ENCODE assay signal across 10 mouse cellular contexts in genomic region chr7:120201231-120201744, GRCm38 (mm10). TPM values are rescaled to one million over a fixed set of nuclear protein-coding genes. Genes with fewer than 3 reads are reported as not detected.
DNase-seq lines count a peak whose midpoint lies in the region; ATAC-seq lines count a peak whose summit lies in the region.
"Had no signal": no experiment of that assay in that cellular context is flagged by ENCODE, and none has a peak within 500 bp of the region (broad histone marks: within the 10 kb centered on the region; RNA-seq: fewer than 3 reads in every experiment).

No protein-coding gene starts in this region.

- WGBS in forebrain, embryonic 11.5 days: under 1% methylated on average over 14 of the region's 14 CpGs
- WGBS in intestine, embryonic 15.5 days: 5% methylated on average over 14 of the region's 14 CpGs
- WGBS in liver, embryonic 15.5 days (ENCODE audit: insufficient replicate concordance): 4% methylated on average over 14 of the region's 14 CpGs
- 2% methylated on average over 14 of the region's 14 CpGs for WGBS in neural tube, embryonic 15.5 days

- peak; percentile 55 to 57 for DNase-seq in cerebellum, postnatal 10 days
- DNase-seq in cerebellum, adult 8-10 months: no peak
- DNase-seq in forebrain, embryonic 11.5 days (ENCODE audit: low spot score): no peak
- DNase-seq in ovary, postnatal 14 days (ENCODE audit: low spot score): no peak

- H3K4me3 ChIP-seq in forebrain, embryonic 11.5 days (ENCODE audit: low read depth, low read length): peak overlapping the region; percentile 16
- peak overlapping the region; percentile 22 for H3K4me3 ChIP-seq in intestine, embryonic 15.5 days (replicated peaks)
- no peak overlapping the region for H3K4me3 ChIP-seq in liver, embryonic 15.5 days (replicated peaks)
- peak overlapping the region; percentile 34 for H3K4me3 ChIP-seq in neural tube, embryonic 15.5 days (replicated peaks)

- peaks cover 18% of the 10 kb centered on the region for H3K27me3 ChIP-seq in forebrain, embryonic 11.5 days (ENCODE audit: control insufficient read depth, insufficient read depth, low read length)
- peaks cover 17% of the 10 kb centered on the region for H3K27me3 ChIP-seq in intestine, embryonic 15.5 days (replicated peaks)
- peaks cover 16% of the 10 kb centered on the region for H3K27me3 ChIP-seq in liver, embryonic 15.5 days
- peaks cover 39% of the 10 kb centered on the region for H3K27me3 ChIP-seq in neural tube, embryonic 15.5 days (replicated peaks)

- H3K9ac ChIP-seq in forebrain, embryonic 11.5 days (ENCODE audit: low read length): no peak overlapping the region
- 0 out of 2 replicates have a peak overlapping the region, but pooled peaks have one; percentile 17 for H3K9ac ChIP-seq in intestine, embryonic 15.5 days
- H3K9ac ChIP-seq in liver, embryonic 15.5 days: no peak overlapping the region
- peak overlapping the region; percentile 36 for H3K9ac ChIP-seq in neural tube, embryonic 15.5 days (replicated peaks)

- peak overlapping the region; percentile 37 for H3K4me2 ChIP-seq in forebrain, embryonic 11.5 days (ENCODE audit: low read depth, low read length, severe bottlenecking)
- peak overlapping the region; percentile 57 for H3K4me2 ChIP-seq in intestine, embryonic 15.5 days (replicated peaks)
- H3K4me2 ChIP-seq in liver, embryonic 15.5 days: peak overlapping the region; percentile 39
- peak overlapping the region; percentile 64 for H3K4me2 ChIP-seq in neural tube, embryonic 15.5 days

- H3K4me1 ChIP-seq in forebrain, embryonic 11.5 days (replicated peaks; ENCODE audit: control insufficient read depth, insufficient read depth, low read length): peaks cover 4% of the 10 kb centered on the region; the same call in 1 of the 2 replicates
- H3K4me1 ChIP-seq in intestine, embryonic 15.5 days (replicated peaks): peaks cover 6% of the 10 kb centered on the region; the same call in 1 of the 2 replicates
- no peaks in the 10 kb centered on the region for H3K4me1 ChIP-seq in liver, embryonic 15.5 days (replicated peaks)
- H3K4me1 ChIP-seq in neural tube, embryonic 15.5 days: peaks cover 19% of the 10 kb centered on the region

- H3K27ac ChIP-seq in forebrain, embryonic 11.5 days (ENCODE audit: low read depth, low read length): no peak overlapping the region
- H3K27ac ChIP-seq in intestine, embryonic 15.5 days: no peak overlapping the region
- H3K27ac ChIP-seq in liver, embryonic 15.5 days (replicated peaks): no peak overlapping the region
- H3K27ac ChIP-seq in neural tube, embryonic 15.5 days (replicated peaks): no peak overlapping the region

- no peaks in the 10 kb centered on the region for H3K9me3 ChIP-seq in forebrain, embryonic 11.5 days (ENCODE audit: control insufficient read depth, low read length)
- no peaks in the 10 kb centered on the region for H3K9me3 ChIP-seq in intestine, embryonic 15.5 days
- no peaks in the 10 kb centered on the region for H3K9me3 ChIP-seq in liver, embryonic 15.5 days (replicated peaks)
- no peaks in the 10 kb centered on the region for H3K9me3 ChIP-seq in neural tube, embryonic 15.5 days (replicated peaks)

- no peaks in the 10 kb centered on the region for H3K36me3 ChIP-seq in forebrain, embryonic 11.5 days (ENCODE audit: control insufficient read depth, insufficient read depth, low read length)
- no peaks in the 10 kb centered on the region for H3K36me3 ChIP-seq in intestine, embryonic 15.5 days
- no peaks in the 10 kb centered on the region for H3K36me3 ChIP-seq in liver, embryonic 15.5 days (replicated peaks)
- no peaks in the 10 kb centered on the region for H3K36me3 ChIP-seq in neural tube, embryonic 15.5 days

- no peak for ATAC-seq in forebrain, embryonic 11.5 days (replicated peaks; ENCODE audit: low FRiP score)
- no peak for ATAC-seq in intestine, embryonic 15.5 days
- ATAC-seq in liver, embryonic 15.5 days (ENCODE audit: insufficient read depth): no peak
- peak; percentile 33; the same call in 1 of the 2 replicates for ATAC-seq in neural tube, embryonic 15.5 days (ENCODE audit: low FRiP score)
- ATAC-seq in erythroid progenitor cell, adult 5-6 weeks (replicated peaks; ENCODE audit: low FRiP score, poor library complexity, severe bottlenecking): no peak

RNA-seq across cellular contexts. Expression of gene Crym, which starts 0.6 kb away (rescaled TPM):
- 33.2 and 38.8 TPM in 2 replicates for polyA plus RNA-seq in forebrain, embryonic 11.5 days (2014; fragmentation: Nextera tagmentation; extraction: Ambion mirVana)
- polyA plus RNA-seq in intestine, embryonic 15.5 days (2015; fragmentation: Nextera tagmentation; extraction: Ambion mirVana): 1.6 and 2.3 TPM in 2 replicates
- 0.51 and 0.68 TPM in 2 replicates for polyA plus RNA-seq in liver, embryonic 15.5 days (2015; fragmentation: Nextera tagmentation; extraction: Ambion mirVana)
- 9.0 and 9.9 TPM in 2 replicates for polyA plus RNA-seq in neural tube, embryonic 15.5 days (2015; fragmentation: Nextera tagmentation; extraction: Ambion mirVana)
- total RNA-seq in erythroid progenitor cell, adult 5-6 weeks (2015; ENCODE audit: low replicate concordance): not detected in 2 replicates
- not detected in 2 replicates for total RNA-seq in erythroid progenitor cell, adult 5-6 weeks (2017; ENCODE audit: low replicate concordance)
- total RNA-seq: neutrophil, adult 5-6 weeks had no signal
- polyA plus RNA-seq: C2C12 had no signal

RNA-seq across cellular contexts. Expression of gene Abca14, which starts 2.5 kb away (rescaled TPM):
- polyA plus RNA-seq in forebrain, embryonic 11.5 days (2014; fragmentation: Nextera tagmentation; extraction: Ambion mirVana): not detected in 2 replicates
- polyA plus RNA-seq in intestine, embryonic 15.5 days (2015; fragmentation: Nextera tagmentation; extraction: Ambion mirVana): 0.13 TPM in 1 of 2 replicates, not detected in the other
- polyA plus RNA-seq in liver, embryonic 15.5 days (2015; fragmentation: Nextera tagmentation; extraction: Ambion mirVana): not detected in 2 replicates
- polyA plus RNA-seq in neural tube, embryonic 15.5 days (2015; fragmentation: Nextera tagmentation; extraction: Ambion mirVana): not detected in 2 replicates
- not detected in 2 replicates for total RNA-seq in erythroid progenitor cell, adult 5-6 weeks (2015; ENCODE audit: low replicate concordance)
- total RNA-seq in erythroid progenitor cell, adult 5-6 weeks (2017; ENCODE audit: low replicate concordance): not detected in 2 replicates
- total RNA-seq: neutrophil, adult 5-6 weeks had no signal
- polyA plus RNA-seq: C2C12 had no signal

RNA-seq across cellular contexts. Expression of gene Anks4b, which starts 27.6 kb away (rescaled TPM):
- 0.07 TPM in 1 of 2 replicates, not detected in the other for polyA plus RNA-seq in forebrain, embryonic 11.5 days (2014; fragmentation: Nextera tagmentation; extraction: Ambion mirVana)
- polyA plus RNA-seq in intestine, embryonic 15.5 days (2015; fragmentation: Nextera tagmentation; extraction: Ambion mirVana): 9.2 and 11.6 TPM in 2 replicates
- polyA plus RNA-seq in liver, embryonic 15.5 days (2015; fragmentation: Nextera tagmentation; extraction: Ambion mirVana): 1.7 and 1.9 TPM in 2 replicates
- polyA plus RNA-seq in neural tube, embryonic 15.5 days (2015; fragmentation: Nextera tagmentation; extraction: Ambion mirVana): 0.32 TPM in 1 of 2 replicates, not detected in the other
- total RNA-seq in erythroid progenitor cell, adult 5-6 weeks (2015; ENCODE audit: low replicate concordance): not detected in 2 replicates
- not detected in 2 replicates for total RNA-seq in erythroid progenitor cell, adult 5-6 weeks (2017; ENCODE audit: low replicate concordance)
- total RNA-seq: neutrophil, adult 5-6 weeks had no signal
- polyA plus RNA-seq: C2C12 had no signal

RNA-seq across cellular contexts. Expression of gene Zp2, which starts 56.2 kb away (rescaled TPM):
- not detected in 2 replicates for polyA plus RNA-seq in forebrain, embryonic 11.5 days (2014; fragmentation: Nextera tagmentation; extraction: Ambion mirVana)
- 0.11 TPM in 1 of 2 replicates, not detected in the other for polyA plus RNA-seq in intestine, embryonic 15.5 days (2015; fragmentation: Nextera tagmentation; extraction: Ambion mirVana)
- 0.13 TPM in 1 of 2 replicates, not detected in the other for polyA plus RNA-seq in liver, embryonic 15.5 days (2015; fragmentation: Nextera tagmentation; extraction: Ambion mirVana)
- polyA plus RNA-seq in neural tube, embryonic 15.5 days (2015; fragmentation: Nextera tagmentation; extraction: Ambion mirVana): 0.10 TPM in 1 of 2 replicates, not detected in the other
- total RNA-seq in erythroid progenitor cell, adult 5-6 weeks (2015; ENCODE audit: low replicate concordance): not detected in 2 replicates
- not detected in 2 replicates for total RNA-seq in erythroid progenitor cell, adult 5-6 weeks (2017; ENCODE audit: low replicate concordance)
- total RNA-seq: neutrophil, adult 5-6 weeks had no signal
- polyA plus RNA-seq: C2C12 had no signal

Comparison
In these comparisons a context has a peak if more than half of its experiments do, and no peak if none do; other contexts are left out.
1. DNase-seq: peak in cerebellum, postnatal 10 days (2 of 2); none in cerebellum, adult 8-10 months (single experiment), forebrain, embryonic 11.5 days (single experiment) and ovary, postnatal 14 days (single experiment).
2. H3K9ac ChIP-seq: peak in intestine, embryonic 15.5 days (single experiment) and neural tube, embryonic 15.5 days (single experiment); none in forebrain, embryonic 11.5 days (single experiment) and liver, embryonic 15.5 days (single experiment).
3. Peak in every context shown above with its lines, with median percentiles within 50 percentile points of each other: H3K4me2 ChIP-seq.